Comparison of ENCODE assay signal across 8 mouse cellular contexts in the genomic region with DNA sequence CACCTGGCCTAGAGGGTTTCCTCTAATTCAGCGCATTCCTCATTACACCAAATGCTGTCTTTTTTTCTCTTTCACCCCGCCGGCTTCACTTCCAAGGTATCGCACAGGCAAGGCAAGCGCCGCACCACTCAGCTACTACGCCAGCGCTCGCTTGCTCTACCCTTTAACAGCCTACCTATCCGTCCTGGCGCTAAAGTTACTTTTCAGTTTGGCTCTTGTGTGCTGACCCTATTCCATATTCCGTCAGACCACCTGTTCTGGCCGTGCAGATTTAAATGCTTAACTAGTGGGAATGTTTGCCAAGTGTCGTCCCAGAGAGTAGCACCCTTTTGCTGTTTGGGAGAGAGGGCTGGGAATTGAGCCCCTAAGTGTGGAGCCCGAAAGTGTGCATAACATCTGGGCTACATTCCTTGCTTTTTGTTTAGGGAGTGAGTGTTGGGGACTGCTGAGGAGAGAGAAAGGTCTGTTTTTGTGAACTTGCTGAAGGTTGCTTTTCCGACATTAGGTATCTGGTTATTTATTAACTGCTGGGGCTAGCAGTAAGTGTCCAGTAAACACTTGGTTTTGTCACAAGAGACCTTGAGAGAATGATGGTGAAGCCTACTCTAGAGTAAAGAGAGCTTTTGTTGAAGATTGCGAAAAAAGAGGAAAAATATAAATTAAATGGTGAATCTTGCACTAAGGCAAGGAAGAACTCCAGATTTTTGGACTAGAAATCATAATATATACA. TPM values are rescaled to one million over a fixed set of nuclear protein-coding genes. Genes with fewer than 3 reads are reported as not detected.
DNase-seq lines count a peak whose midpoint lies in the region; ATAC-seq lines count a peak whose summit lies in the region.

No protein-coding gene starts in this region.

- no peak overlapping the region for H3K27ac ChIP-seq in forebrain, embryonic 14.5 days (ENCODE audit: low read depth, low read length)

- H3K27me3 ChIP-seq in forebrain, embryonic 14.5 days (replicated peaks; ENCODE audit: control insufficient read depth, insufficient read depth, low read length) = no peaks in the 10 kb centered on the region

- H3K4me3 ChIP-seq in forebrain, embryonic 14.5 days (ENCODE audit: low read depth, low read length) = peak overlapping the region; percentile 62

- no peaks in the 10 kb centered on the region for H3K36me3 ChIP-seq in forebrain, embryonic 14.5 days (ENCODE audit: control insufficient read depth, insufficient read depth, low read length)

- H3K9ac ChIP-seq in forebrain, embryonic 14.5 days (ENCODE audit: low read length) = peak overlapping the region; percentile 74

- no peaks in the 10 kb centered on the region for H3K9me3 ChIP-seq in forebrain, embryonic 14.5 days (replicated peaks; ENCODE audit: control insufficient read depth, low read length)

- DNase-seq in 416B (ENCODE audit: low read depth) (peak; percentile 28), NIH3T3 (ENCODE audit: low read depth) (peak; percentile 28)
- DNase-seq in forebrain, embryonic 14.5 days (ENCODE audit: low spot score) = no peak
- DNase-seq in kidney, adult 8-10 months = peak; percentile 51 to 77
- DNase-seq in lung, postnatal 14 days = peak; percentile 26
- peak; percentile 29 to 73 for DNase-seq in spleen, postnatal 4 days (ENCODE audit: low spot score in 2 of 2)
- DNase-seq in testis, postnatal 14 days (ENCODE audit: low spot score) = no peak
- DNase-seq in gastrocnemius, postnatal 10 days = no peak

- peaks cover 14% of the 10 kb centered on the region for H3K4me1 ChIP-seq in forebrain, embryonic 14.5 days (ENCODE audit: control insufficient read depth, insufficient read depth, low read length)

- peak overlapping the region; percentile 94 for H3K4me2 ChIP-seq in forebrain, embryonic 14.5 days (ENCODE audit: low read length)

- ATAC-seq in forebrain, embryonic 14.5 days = no peak

- WGBS in forebrain, embryonic 14.5 days = 7% methylated on average over 17 of the region's 17 CpGs

RNA-seq across cellular contexts. Expression of gene Mthfd1, which starts 1.2 kb away (rescaled TPM):
- polyA plus RNA-seq in forebrain, embryonic 14.5 days (2014; fragmentation: Nextera tagmentation; extraction: Ambion mirVana) = 41.3 and 43.2 TPM in 2 replicates
- 10 to 100 TPM; 30.3 to 30.4 TPM for total RNA-seq in gastrocnemius, postnatal 10 days (2021)

RNA-seq across cellular contexts. Expression of gene Tex21, which starts 9.7 kb away (rescaled TPM):
- polyA plus RNA-seq in forebrain, embryonic 14.5 days (2014; fragmentation: Nextera tagmentation; extraction: Ambion mirVana) = not detected in 2 replicates
- not detected for total RNA-seq in gastrocnemius, postnatal 10 days (2021)

Comparison
In these comparisons a context has a peak if more than half of its experiments do, and no peak if none do; other contexts are left out.
1. DNase-seq: peak in 416B (single experiment), NIH3T3 (single experiment), kidney, adult 8-10 months (2 of 2), lung, postnatal 14 days (single experiment) and spleen, postnatal 4 days (2 of 2); none in forebrain, embryonic 14.5 days (single experiment), testis, postnatal 14 days (single experiment) and gastrocnemius, postnatal 10 days (single experiment).